Mouse (Mus musculus): Measurements from ENCODE around the gene 1110032F04Rik. TPM values are rescaled to one million over a fixed set of nuclear protein-coding genes. Genes with fewer than 3 reads are reported as not detected.

The 1110032F04Rik gene
- total and polyA plus RNA-seq, 3 experiments, result 0.08 TPM; not detected in 2

DNA sequence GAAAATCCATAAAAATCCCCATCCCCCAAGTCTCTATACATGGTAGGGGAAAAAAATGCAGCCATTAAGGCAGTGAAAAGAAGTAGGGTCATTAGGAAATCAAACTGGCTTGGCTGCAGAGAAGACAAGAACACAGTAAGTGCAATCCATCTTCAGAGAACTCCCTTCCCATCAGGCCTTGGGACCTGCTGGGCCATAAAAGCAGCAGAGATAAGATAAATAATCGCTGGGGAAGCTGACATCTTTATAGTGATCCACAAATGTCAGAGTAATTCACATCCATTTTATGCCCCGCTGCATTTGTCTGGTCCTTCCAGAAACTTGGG lies 44.7 kb upstream of the 1110032F04Rik start:
- dilution Hi-C loops (cut with MboI; ENCODE audit: extremely low pct_ligation_motif_present, extremely low pct_unique_long_range_greater_than_20kb, low sequenced_read_pairs) (no loop called here), in situ Hi-C loops (cut with MboI; ENCODE audit: low pct_ligation_motif_present, low pct_unique_long_range_greater_than_20kb, low sequenced_read_pairs) (no loop called here)
- Histone ChIP-seq H3K36me3 (replicated peaks in 1 of 2; ENCODE audit: control insufficient read depth in 1 of 2, insufficient read depth in 1 of 2, low read length in 1 of 2) (no peaks in the 10 kb centered on the region), H3K9me3 (replicated peaks; ENCODE audit: low read length) (no peaks in the 10 kb centered on the region), H3K4me2 (ENCODE audit: insufficient read depth, low read depth, poor library complexity, severe bottlenecking) (no peak overlapping the region), H3K4me3 (replicated peaks in 1 of 3; ENCODE audit: low read depth in 2 of 3, low read length in 2 of 3, poor library complexity in 1 of 3) (no peak overlapping the region), H3K27ac (ENCODE audit: insufficient read depth, low read depth) (no peak overlapping the region), H3K9ac (ENCODE audit: insufficient read depth, low read depth) (no peak overlapping the region), H3K27me3 (replicated peaks) (no peaks in the 10 kb centered on the region), H3K4me1 (ENCODE audit: control insufficient read depth in 1 of 2, insufficient read depth in 2 of 2) (peaks cover 0 to 5% of the 10 kb centered on the region in 2 experiments; a peak in 2 of 4 replicates), H3K79me2 (replicated peaks; ENCODE audit: control insufficient read depth, extremely low read depth, insufficient read depth, poor library complexity, severe bottlenecking) (no peaks in the 10 kb centered on the region)
- no peak for DNase-seq (ENCODE audit: extremely low read depth)
- TF ChIP-seq KAT2A (IDR thresholded peaks at IDR 0.05; ENCODE audit: insufficient replicate concordance, low read length) (no peak), USF1 (IDR thresholded peaks at IDR 0.05; ENCODE audit: low read depth, low read length) (no peak), IRF4 (IDR thresholded peaks at IDR 0.05; ENCODE audit: low read depth, low read length) (no peak), ZC3H11A (IDR thresholded peaks at IDR 0.05; ENCODE audit: low read depth, low read length) (no peak), E2F4 (IDR thresholded peaks at IDR 0.05; ENCODE audit: insufficient replicate concordance, low read depth, low read length) (no peak), JUN (IDR thresholded peaks at IDR 0.05; ENCODE audit: insufficient read depth, low read depth, low read length) (no peak), ZMIZ1 (IDR thresholded peaks at IDR 0.05; ENCODE audit: low read depth, low read length) (no peak), CHD1 (IDR thresholded peaks at IDR 0.05; ENCODE audit: low read depth, low read length) (no peak), POLR2A (IDR thresholded peaks at IDR 0.05; ENCODE audit: low read depth, low read length) (no peak), EP300 (IDR thresholded peaks at IDR 0.05; ENCODE audit: low read length) (no peak), BHLHE40 (IDR thresholded peaks at IDR 0.05; ENCODE audit: low read depth, low read length) (no peak), CHD2 (IDR thresholded peaks at IDR 0.05; ENCODE audit: low read length) (no peak), MYC (IDR thresholded peaks at IDR 0.05; ENCODE audit: low read depth, low read length) (no peak)

- dilution Hi-C loops (cut with MboI; ENCODE audit: extremely low pct_ligation_motif_present, extremely low pct_unique_long_range_greater_than_20kb, low sequenced_read_pairs), result no loop called here
- Histone ChIP-seq H3K9me3 (replicated peaks; ENCODE audit: low read length) (no peaks in the 10 kb centered on the region), H3K27ac (ENCODE audit: insufficient read depth, low read depth) (no peak overlapping the region), H3K4me2 (ENCODE audit: insufficient read depth, low read depth, poor library complexity, severe bottlenecking) (peak overlapping the region; percentile 29), H3K36me3 (replicated peaks in 1 of 2; ENCODE audit: control insufficient read depth in 1 of 2, insufficient read depth in 1 of 2, low read length in 1 of 2) (no peaks in the 10 kb centered on the region), H3K79me2 (replicated peaks; ENCODE audit: control insufficient read depth, extremely low read depth, insufficient read depth, poor library complexity, severe bottlenecking) (no peaks in the 10 kb centered on the region), H3K4me1 (ENCODE audit: control insufficient read depth in 1 of 2, insufficient read depth in 2 of 2) (peaks cover 0 to 5% of the 10 kb centered on the region in 2 experiments; a peak in 2 of 4 replicates), H3K9ac (ENCODE audit: insufficient read depth, low read depth) (no peak overlapping the region), H3K27me3 (replicated peaks) (no peaks in the 10 kb centered on the region), H3K4me3 (replicated peaks in 1 of 3; ENCODE audit: low read depth in 2 of 3, low read length in 2 of 3, poor library complexity in 1 of 3) (no peak overlapping the region)
- in situ Hi-C loops (cut with MboI; ENCODE audit: low pct_ligation_motif_present, low pct_unique_long_range_greater_than_20kb, low sequenced_read_pairs), result no loop called here
- TF ChIP-seq MAFK (IDR thresholded peaks at IDR 0.05; ENCODE audit: insufficient replicate concordance, low read length) (no peak), TCF12 (IDR thresholded peaks at IDR 0.05; ENCODE audit: low read depth, low read length) (0 out of 2 replicates have a peak, but pooled peaks have one; percentile 36), POLR2A (IDR thresholded peaks at IDR 0.05; ENCODE audit: low read depth, low read length) (no peak), KAT2A (IDR thresholded peaks at IDR 0.05; ENCODE audit: insufficient replicate concordance, low read length) (no peak), NRF1 (IDR thresholded peaks at IDR 0.05; ENCODE audit: low read depth, low read length) (no peak), E2F4 (IDR thresholded peaks at IDR 0.05; ENCODE audit: insufficient replicate concordance, low read depth, low read length) (no peak), NELFE (IDR thresholded peaks at IDR 0.05; ENCODE audit: low read depth, low read length) (no peak), MXI1 (IDR thresholded peaks at IDR 0.05; ENCODE audit: low read depth, low read length) (no peak), BHLHE40 (IDR thresholded peaks at IDR 0.05; ENCODE audit: low read depth, low read length) (no peak), ELF1 (IDR thresholded peaks at IDR 0.05; ENCODE audit: low read depth, low read length) (no peak), IRF4 (IDR thresholded peaks at IDR 0.05; ENCODE audit: low read depth, low read length) (peak; percentile 61; the same call in 1 of the 2 replicates), ZC3H11A (IDR thresholded peaks at IDR 0.05; ENCODE audit: low read depth, low read length) (no peak), GABPA (IDR thresholded peaks at IDR 0.05; ENCODE audit: insufficient replicate concordance, low read depth, low read length) (no peak), MYC (IDR thresholded peaks at IDR 0.05; ENCODE audit: low read depth, low read length) (no peak), HCFC1 (IDR thresholded peaks at IDR 0.05; ENCODE audit: low read depth, low read length) (no peak)
- no peak for DNase-seq (ENCODE audit: extremely low read depth)
These were observed 44.2 kb upstream of the 1110032F04Rik start for GRCm38 (mm10) chr3:68825151-68825550.

Data from CH12.LX (cell line).